Mouse (Mus musculus): Measurements from ENCODE around the gene Olfr90. TPM values are rescaled to one million over a fixed set of nuclear protein-coding genes. Genes with fewer than 3 reads are reported as not detected.

Gene Olfr90
- polyA plus RNA-seq, 1 experiment from 2014 or later, result not detected

DNA sequence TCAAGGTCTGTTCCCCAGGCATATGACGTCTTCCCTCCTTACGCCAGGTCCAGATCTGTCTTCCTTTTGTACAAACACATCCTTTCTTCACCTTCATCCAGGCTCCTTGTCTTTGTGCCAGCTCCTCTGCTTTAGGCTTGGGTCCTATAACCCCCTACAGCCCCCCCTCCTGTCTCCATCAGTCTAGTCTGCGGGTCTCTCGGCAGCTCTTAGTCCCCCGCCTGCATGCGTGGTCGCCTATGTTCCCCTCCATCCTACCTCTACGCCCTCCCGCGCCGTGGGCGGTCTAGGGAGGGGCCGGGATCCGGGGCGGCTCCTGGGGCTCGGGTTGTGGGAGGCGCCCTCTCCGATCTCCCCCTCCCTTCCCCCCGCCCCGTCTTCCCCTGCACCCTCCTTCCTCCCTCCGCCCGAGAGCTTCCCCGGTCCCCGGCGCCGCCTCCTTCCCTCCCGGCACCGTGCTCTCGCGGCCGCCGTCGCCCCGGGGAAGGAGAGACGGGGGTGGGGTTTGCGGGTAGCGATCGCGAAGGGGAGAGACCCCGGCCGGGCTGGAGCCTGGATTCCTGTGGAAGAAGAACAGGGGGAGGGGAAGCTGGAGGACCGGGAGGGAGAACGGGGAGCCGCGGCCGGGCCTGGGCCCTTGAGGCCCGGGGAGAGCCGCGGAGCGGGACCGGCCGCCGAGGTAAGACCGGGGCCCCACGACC, 42.5 kb downstream of the Olfr90 start, which contains the start of gene Gabbr1:
Gene Gabbr1 (plus strand): TSS at position 356 of the 701 bp plus-strand sequence.
- Histone ChIP-seq H3K27ac (replicated peaks) (peak within 1 kb of the TSS; percentile 75), H3K4me3 (peak within 1 kb of the TSS; percentile 87), H3K9ac (peak within 1 kb of the TSS; percentile 93), H3K36me3 (no peaks in the 10 kb centered on the region), H3K27me3 (replicated peaks) (peaks cover 19% of the 10 kb centered on the region), H3K9me3 (no peaks in the 10 kb centered on the region), H3K4me1 (peaks cover 30% of the 10 kb centered on the region), H3K4me2 (peak within 1 kb of the TSS; percentile 97)
- peak; percentile 71 for ATAC-seq (ENCODE audit: extremely low read depth, insufficient number of reproducible peaks, low FRiP score, low TSS enrichment)
- under 1% methylated on average over 40 of the region's 55 CpGs for WGBS

DNA sequence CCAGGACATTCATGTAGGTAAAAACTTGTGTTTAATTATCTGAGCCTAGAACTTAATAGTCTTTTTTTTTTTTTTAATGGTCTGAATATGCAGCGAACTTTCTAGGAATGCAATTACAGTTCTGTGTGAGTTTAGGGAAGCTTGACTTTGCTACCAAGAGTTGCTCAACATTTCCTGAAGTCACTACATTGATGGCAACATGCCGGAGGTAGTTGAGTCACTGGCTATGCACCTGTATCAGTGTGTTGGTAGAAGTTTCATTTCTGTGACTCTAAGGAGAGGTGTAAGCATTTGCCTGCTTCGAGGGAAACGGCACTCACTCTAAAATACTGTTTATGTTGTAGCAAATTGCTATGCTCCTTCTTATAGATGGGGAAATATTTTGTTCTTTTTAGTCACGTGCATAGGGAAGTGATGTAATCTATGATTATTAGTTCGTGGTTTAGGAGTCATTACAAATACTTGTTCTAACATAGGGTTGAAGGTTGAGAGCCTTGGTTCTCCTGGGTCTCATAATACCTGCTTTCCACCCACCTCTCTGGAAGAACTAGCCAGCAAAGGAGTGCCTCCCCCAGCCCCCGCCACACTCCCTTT, 43.6 kb downstream of the Olfr90 start:
- H3K4me3 ChIP-seq, result peak overlapping the region; percentile 87; the same call in 1 of the 2 replicates
- H3K36me3 ChIP-seq, result no peaks in the 10 kb centered on the region
- H3K4me1 ChIP-seq, result peaks cover 21% of the 10 kb centered on the region
- H3K4me2 ChIP-seq, result peak overlapping the region; percentile 97
- H3K9ac ChIP-seq, result no peak overlapping the region
- WGBS, result 77% methylated on average over 7 of the region's 7 CpGs
- H3K27ac ChIP-seq (replicated peaks), result no peak overlapping the region
- H3K9me3 ChIP-seq, result no peaks in the 10 kb centered on the region
- peaks cover 19% of the 10 kb centered on the region for H3K27me3 ChIP-seq (replicated peaks)
- no peak for ATAC-seq (ENCODE audit: extremely low read depth, insufficient number of reproducible peaks, low FRiP score, low TSS enrichment)

DNA sequence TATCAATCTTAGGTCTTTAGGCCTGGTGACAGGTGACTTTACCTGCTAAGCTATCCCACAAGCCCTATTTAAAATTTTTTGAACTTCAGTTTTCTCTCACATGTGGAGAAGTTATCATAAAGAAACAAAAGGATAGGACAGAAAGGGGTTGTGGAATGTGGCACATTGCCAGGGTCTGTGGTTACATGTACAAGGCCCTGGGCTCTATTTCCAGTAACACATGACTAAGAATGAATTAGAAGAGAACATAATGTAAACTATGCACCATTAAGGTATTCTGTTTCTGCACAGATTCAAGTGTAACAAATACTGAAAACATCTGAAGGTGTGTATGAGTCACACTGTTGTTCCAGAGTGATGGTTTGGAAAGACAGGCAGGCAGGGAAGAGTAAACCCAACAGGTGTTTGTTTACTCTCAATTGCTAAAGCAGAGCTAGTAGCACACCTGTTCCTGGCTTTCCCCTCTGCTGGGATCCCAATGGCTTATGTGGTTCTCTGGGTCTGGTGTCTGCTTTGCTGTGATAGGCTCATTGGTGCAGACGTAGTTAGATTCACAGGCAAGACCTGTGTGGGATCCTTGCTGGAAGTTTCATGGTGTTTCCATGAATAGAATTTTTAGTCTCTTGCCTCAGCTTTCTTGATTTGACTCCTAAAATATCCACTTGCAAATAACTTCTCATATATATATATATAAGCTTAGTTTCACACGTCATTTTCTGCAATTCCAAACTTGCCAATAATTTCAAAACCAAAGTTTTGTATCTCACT, 49.0 kb downstream of the Olfr90 start:
- H3K9me3 ChIP-seq, result no peaks in the 10 kb centered on the region
- H3K4me1 ChIP-seq, result no peaks in the 10 kb centered on the region
- WGBS, result 62% methylated on average over 2 of the region's 2 CpGs
- no peak overlapping the region for H3K4me2 ChIP-seq
- H3K9ac ChIP-seq, result no peak overlapping the region
- H3K36me3 ChIP-seq, result no peaks in the 10 kb centered on the region
- ATAC-seq (ENCODE audit: extremely low read depth, insufficient number of reproducible peaks, low FRiP score, low TSS enrichment), result no peak
- no peak overlapping the region for H3K27ac ChIP-seq (replicated peaks)
- H3K4me3 ChIP-seq, result no peak overlapping the region
- no peaks in the 10 kb centered on the region for H3K27me3 ChIP-seq (replicated peaks)

Other genes starting within 250 kb of the Olfr90 start
- 0.23 TPM in 2 replicates for gene Trim15, start 221.3 kb downstream of the Olfr90 start, polyA plus RNA-seq (2015; fragmentation: Nextera tagmentation; extraction: Ambion mirVana)
- 13.3 and 16.0 TPM in 2 replicates for gene Trim10, start 218.9 kb downstream of the Olfr90 start, polyA plus RNA-seq (2015; fragmentation: Nextera tagmentation; extraction: Ambion mirVana)
- gene Trim40, start 198.4 kb downstream of the Olfr90 start, polyA plus RNA-seq (2015; fragmentation: Nextera tagmentation; extraction: Ambion mirVana), result not detected in 2 replicates
- gene Trim31, start 190.4 kb downstream of the Olfr90 start, polyA plus RNA-seq (2015; fragmentation: Nextera tagmentation; extraction: Ambion mirVana), result not detected in 2 replicates
- gene Rnf39, start 145.6 kb downstream of the Olfr90 start, polyA plus RNA-seq (2015; fragmentation: Nextera tagmentation; extraction: Ambion mirVana), result 0.17 and 0.28 TPM in 2 replicates
- 78.0 and 90.7 TPM in 2 replicates for gene Ppp1r11, start 136.8 kb downstream of the Olfr90 start, polyA plus RNA-seq (2015; fragmentation: Nextera tagmentation; extraction: Ambion mirVana)
- 39.2 and 45.8 TPM in 2 replicates for gene Znrd1, start 129.9 kb downstream of the Olfr90 start, polyA plus RNA-seq (2015; fragmentation: Nextera tagmentation; extraction: Ambion mirVana)
- gene Znrd1as, start 129.9 kb downstream of the Olfr90 start, polyA plus RNA-seq (2015; fragmentation: Nextera tagmentation; extraction: Ambion mirVana), result 6.2 and 7.2 TPM in 2 replicates
- gene 2410137M14Rik, start 107.3 kb downstream of the Olfr90 start, polyA plus RNA-seq (2015; fragmentation: Nextera tagmentation; extraction: Ambion mirVana), result not detected in 2 replicates
- 0.24 and 0.36 TPM in 2 replicates for gene H2-M5, start 99.0 kb downstream of the Olfr90 start, polyA plus RNA-seq (2015; fragmentation: Nextera tagmentation; extraction: Ambion mirVana)
- gene Zfp57, start 87.3 kb downstream of the Olfr90 start, polyA plus RNA-seq (2015; fragmentation: Nextera tagmentation; extraction: Ambion mirVana), result 42.5 and 45.5 TPM in 2 replicates
- gene Mog, start 65.1 kb downstream of the Olfr90 start, polyA plus RNA-seq (2015; fragmentation: Nextera tagmentation; extraction: Ambion mirVana), result not detected in 2 replicates
- 4.5 and 6.9 TPM in 2 replicates for gene Gabbr1, start 42.5 kb downstream of the Olfr90 start, polyA plus RNA-seq (2015; fragmentation: Nextera tagmentation; extraction: Ambion mirVana)
- gene Olfr91, start 9.8 kb upstream of the Olfr90 start, polyA plus RNA-seq (2015; fragmentation: Nextera tagmentation; extraction: Ambion mirVana), result not detected in 2 replicates
- gene Olfr92, start 31.6 kb upstream of the Olfr90 start, polyA plus RNA-seq (2015; fragmentation: Nextera tagmentation; extraction: Ambion mirVana), result not detected in 2 replicates
- gene Olfr93, start 73.0 kb upstream of the Olfr90 start, polyA plus RNA-seq (2015; fragmentation: Nextera tagmentation; extraction: Ambion mirVana), result not detected in 2 replicates
- not detected in 2 replicates for gene Ubd, start 105.4 kb upstream of the Olfr90 start, polyA plus RNA-seq (2015; fragmentation: Nextera tagmentation; extraction: Ambion mirVana)
- not detected in 2 replicates for gene Olfr94, start 112.5 kb upstream of the Olfr90 start, polyA plus RNA-seq (2015; fragmentation: Nextera tagmentation; extraction: Ambion mirVana)
- not detected in 2 replicates for gene Olfr95, start 124.6 kb upstream of the Olfr90 start, polyA plus RNA-seq (2015; fragmentation: Nextera tagmentation; extraction: Ambion mirVana)
- not detected in 2 replicates for gene Olfr96, start 131.6 kb upstream of the Olfr90 start, polyA plus RNA-seq (2015; fragmentation: Nextera tagmentation; extraction: Ambion mirVana)
- gene Olfr97, start 148.8 kb upstream of the Olfr90 start, polyA plus RNA-seq (2015; fragmentation: Nextera tagmentation; extraction: Ambion mirVana), result not detected in 2 replicates
- gene Olfr98, start 175.2 kb upstream of the Olfr90 start, polyA plus RNA-seq (2015; fragmentation: Nextera tagmentation; extraction: Ambion mirVana), result not detected in 2 replicates
- 0.80 and 1.0 TPM in 2 replicates for gene H2-M3, start 181.7 kb upstream of the Olfr90 start, polyA plus RNA-seq (2015; fragmentation: Nextera tagmentation; extraction: Ambion mirVana)
- not detected in 2 replicates for gene Olfr99, start 195.0 kb upstream of the Olfr90 start, polyA plus RNA-seq (2015; fragmentation: Nextera tagmentation; extraction: Ambion mirVana)
- not detected in 2 replicates for gene Olfr101, start 215.8 kb upstream of the Olfr90 start, polyA plus RNA-seq (2015; fragmentation: Nextera tagmentation; extraction: Ambion mirVana)
- not detected in 2 replicates for gene Olfr102, start 228.6 kb upstream of the Olfr90 start, polyA plus RNA-seq (2015; fragmentation: Nextera tagmentation; extraction: Ambion mirVana)

Data from heart, embryonic 13.5 days (tissue).